Mouse (Mus musculus): ENCODE data around the gene Acbd6.

DNA sequence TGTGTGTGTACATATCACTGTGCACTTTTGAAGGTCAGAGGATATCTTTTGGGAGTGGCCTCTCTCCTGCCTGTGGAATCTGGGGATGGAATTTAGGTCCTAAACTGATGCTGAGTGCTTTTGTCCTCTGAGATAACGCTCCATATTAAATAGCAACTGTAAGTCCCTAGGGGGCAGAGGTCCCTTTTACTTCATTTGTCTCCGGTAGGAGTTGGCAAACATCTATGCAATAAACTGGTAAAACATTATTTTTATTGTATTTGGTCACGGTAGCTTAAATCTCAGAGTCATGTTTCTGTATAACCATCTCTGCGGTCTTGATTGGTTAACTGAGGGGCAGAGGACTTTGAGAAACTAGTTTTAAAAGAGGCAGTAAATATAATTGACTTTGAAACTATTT, 35.4 kb upstream of the Acbd6 start:
- TF ChIP-seq ZNF384 (IDR thresholded peaks at IDR 0.05; ENCODE audit: low read depth, low read length) (no peak), ZC3H11A (IDR thresholded peaks at IDR 0.05; ENCODE audit: borderline replicate concordance, low read depth, low read length) (no peak), HCFC1 (IDR thresholded peaks at IDR 0.05; ENCODE audit: borderline replicate concordance, insufficient read depth, low read length) (no peak), CHD2 (IDR thresholded peaks at IDR 0.05; ENCODE audit: low read depth, low read length) (no peak)
